Mouse (Mus musculus) E14TG2a.4 (cell line): ENCODE measurements around the gene Bclaf1.

Experiments used
- CTCF ChIP-seq: conservative IDR thresholded peaks from 2 replicates; pipeline ENCODE4 v1.5.1; 2014; ENCODE audit warnings: low read length
- NANOG ChIP-seq: IDR thresholded peaks from 2 replicates; pipeline ENCODE4 v1.6.1; 2014; ENCODE audit warnings: borderline replicate concordance, low read length, mixed read lengths
- POU5F1 ChIP-seq: IDR thresholded peaks from 2 replicates; pipeline ENCODE4 v1.6.1; 2014; ENCODE audit warnings: low read length, borderline replicate concordance

DNA sequence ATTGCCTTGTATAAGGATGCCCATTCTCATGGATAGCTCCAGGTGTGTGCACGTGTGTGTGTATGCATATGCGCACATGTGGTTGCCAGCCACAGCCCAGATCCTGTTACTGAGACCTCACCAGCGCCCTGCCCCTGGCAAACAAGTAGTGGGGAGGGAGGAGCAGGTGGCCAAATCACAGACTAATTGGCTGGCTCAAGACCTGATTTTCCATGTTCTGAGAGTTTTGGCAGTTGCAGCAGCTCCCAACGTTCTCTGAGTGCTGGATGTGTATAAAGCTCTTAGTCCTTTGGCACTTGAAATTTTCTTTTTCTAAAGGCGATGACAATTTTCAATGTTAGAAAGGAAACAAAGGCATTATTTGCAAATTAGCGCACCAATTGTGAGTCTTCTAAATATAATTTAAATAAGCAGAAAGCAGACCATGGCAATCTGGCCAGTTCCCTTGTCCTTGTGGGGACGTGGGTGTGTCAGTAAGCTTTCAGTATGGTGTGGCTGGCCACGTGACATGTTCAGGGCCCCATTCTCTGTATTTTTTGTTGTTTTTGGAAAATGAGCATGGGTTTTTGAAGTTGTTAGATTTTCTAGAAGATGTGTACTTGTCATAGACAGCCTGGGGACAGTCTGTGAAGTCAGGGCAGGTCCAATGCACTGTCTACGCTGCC, 66.9 kb downstream of the Bclaf1 start:
- TF ChIP-seq CTCF: no peak
- no peak for TF ChIP-seq POU5F1
- no peak for TF ChIP-seq NANOG
